Mouse (Mus musculus): ENCODE data around the gene Cav3. TPM values are rescaled to one million over a fixed set of nuclear protein-coding genes. Genes with fewer than 3 reads are reported as not detected.

The Cav3 gene
- total RNA-seq (2021), result under 1 TPM; 0.30 to 0.42 TPM
- long read RNA-seq, experiment 1, result 0 reads
- long read RNA-seq, experiment 2, partial matches to known transcripts, result 0 of 1 reads
- long read RNA-seq, experiment 2, other reads (novel, unspliced or antisense), result 0 of 1 reads

DNA sequence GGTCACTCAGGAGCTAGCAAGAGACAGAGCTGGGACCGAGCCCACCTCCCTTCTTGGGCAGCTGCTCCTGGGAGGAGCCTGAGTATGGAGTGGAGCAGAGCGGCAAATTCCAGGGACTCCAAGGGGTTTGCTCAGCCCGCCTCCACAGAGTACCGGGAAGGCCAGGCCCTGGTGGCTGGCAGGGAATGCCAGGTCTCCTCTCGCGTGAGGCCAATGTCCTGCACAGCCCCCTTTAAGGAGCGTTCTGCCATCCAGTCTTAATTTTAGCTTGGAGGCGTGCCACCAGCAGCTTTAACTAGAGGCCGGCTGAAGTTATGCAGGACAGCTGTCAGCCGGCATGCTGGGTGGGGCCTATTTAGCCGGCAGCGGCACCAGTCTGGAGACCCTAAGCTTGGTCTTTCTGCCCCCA is at the start of gene Cav3:
Gene Cav3 (plus strand): TSS at position 165 of the 409 bp plus-strand sequence.
- intact Hi-C loops (cut with DNase I), result no loop called here

GRCm38 (mm10) chr6:112419333-112419732 is 40.0 kb upstream of the Cav3 start:
- intact Hi-C loops (cut with DNase I), result no loop called here
- peak in 1 of 2 experiments; percentile 21 for DNase-seq (ENCODE audit: low spot score in 2 of 2)

More for the DNA sequence above, at the start of gene Cav3:
- peak in 1 of 2 experiments; percentile 22 for DNase-seq (ENCODE audit: low spot score in 2 of 2)

DNA sequence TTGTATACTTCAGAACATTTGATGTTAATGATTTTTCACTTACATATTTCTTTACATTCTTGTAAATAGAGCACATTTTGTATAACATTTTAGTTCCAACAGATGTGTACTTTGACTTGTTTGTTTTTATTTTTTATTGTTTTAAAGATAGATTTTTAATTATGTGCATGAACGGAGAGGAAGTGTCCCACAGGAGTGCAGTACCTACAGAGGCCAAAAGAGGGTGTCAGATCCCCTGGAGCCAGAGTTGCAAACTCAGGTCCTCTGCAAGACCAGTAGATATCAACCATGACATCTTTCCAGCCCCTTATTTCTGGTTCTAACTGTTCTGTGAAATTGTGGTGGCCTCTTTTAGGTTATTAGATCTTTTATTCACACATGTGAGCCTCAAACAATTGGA is 38.4 kb upstream of the Cav3 start:
- intact Hi-C loops (cut with DNase I), result no loop called here
- DNase-seq (ENCODE audit: low spot score in 2 of 2), result no peak

DNA sequence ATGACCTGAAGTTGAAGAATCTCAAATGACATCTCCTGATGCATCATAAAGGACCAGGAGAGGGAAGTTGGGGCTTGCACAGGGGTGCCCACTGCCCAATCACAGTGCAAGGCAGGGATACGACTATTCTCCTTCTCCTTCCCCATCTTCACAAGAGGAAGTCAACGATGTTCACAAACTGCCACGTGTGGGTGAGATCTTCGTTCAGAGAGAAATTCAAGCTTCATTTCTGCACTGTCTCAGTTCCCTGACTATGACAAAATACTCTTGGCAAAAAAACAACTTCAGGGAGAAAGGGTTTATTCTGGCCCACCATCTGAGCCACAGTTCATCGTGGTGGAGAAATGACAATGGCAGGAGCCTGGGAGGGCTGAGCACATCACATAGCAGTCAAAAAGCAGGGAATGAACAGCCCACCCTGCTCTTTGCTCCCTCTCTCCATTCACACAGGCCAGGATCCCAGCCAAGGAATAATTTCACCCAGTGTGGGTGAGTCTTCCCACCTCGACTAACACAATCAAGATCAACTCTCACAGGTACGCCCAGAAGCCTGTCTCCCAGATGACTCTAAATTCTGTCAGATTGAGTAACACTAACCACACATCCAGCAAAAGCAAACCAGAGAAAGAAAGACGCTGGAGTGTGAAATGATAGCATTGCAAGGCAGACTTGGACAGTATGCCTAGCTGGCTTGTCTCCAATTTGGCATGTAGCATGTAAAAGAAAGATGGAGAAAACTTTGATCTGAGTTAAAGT is 35.4 kb upstream of the Cav3 start:
- peak; percentile 9 to 69 for DNase-seq (ENCODE audit: low spot score in 2 of 2)
- intact Hi-C loops (cut with DNase I), result no loop called here

- intact Hi-C loops (cut with DNase I), result no loop called here
- no peak for DNase-seq (ENCODE audit: low spot score in 2 of 2)
Observed at GRCm38 (mm10) chr6:112426018-112426732, 33.1 kb upstream of the Cav3 start.

GRCm38 (mm10) chr6:112445675-112446074 is 13.6 kb upstream of the Cav3 start:
- intact Hi-C loops (cut with DNase I), result no loop called here
- DNase-seq (ENCODE audit: low spot score in 2 of 2), result no peak

GRCm38 (mm10) chr6:112461459-112461858 is 2.2 kb downstream of the Cav3 start:
- DNase-seq (ENCODE audit: low spot score in 2 of 2), result no peak
- intact Hi-C loops (cut with DNase I), result no loop called here

GRCm38 (mm10) chr6:112463331-112463730 is 4.0 kb downstream of the Cav3 start:
- DNase-seq (ENCODE audit: low spot score in 2 of 2), result no peak

GRCm38 (mm10) chr6:112465441-112465840 is 6.1 kb downstream of the Cav3 start:
- intact Hi-C loops (cut with DNase I), result no loop called here
- peak in 1 of 2 experiments; percentile 28 for DNase-seq (ENCODE audit: low spot score in 2 of 2)

More at GRCm38 (mm10) chr6:112463331-112463730, 4.0 kb downstream of the Cav3 start:
- intact Hi-C loops (cut with DNase I), result no loop called here

DNA sequence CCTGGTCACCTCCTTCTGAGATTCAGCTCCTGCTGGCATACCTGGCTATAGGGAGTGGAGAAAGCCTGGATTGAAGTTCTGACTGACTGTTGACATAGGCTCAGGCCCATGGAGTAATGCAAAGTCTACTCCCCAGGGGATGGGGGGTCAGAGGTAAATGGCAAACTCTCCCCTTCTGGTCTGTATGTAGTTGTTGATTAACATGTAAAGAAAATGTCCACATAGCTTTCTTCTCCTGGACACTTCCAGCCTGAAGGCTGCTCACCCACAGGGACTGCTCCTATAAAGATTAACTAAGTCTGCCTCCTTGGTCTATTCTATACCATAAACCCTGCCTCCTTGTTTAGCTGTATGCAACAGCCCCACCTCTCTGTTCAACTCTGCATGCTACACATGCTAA is 6.7 kb downstream of the Cav3 start:
- DNase-seq (ENCODE audit: low spot score in 2 of 2), result no peak
- intact Hi-C loops (cut with DNase I), result no loop called here

GRCm38 (mm10) chr6:112471644-112472043 is 12.3 kb downstream of the Cav3 start:
- DNase-seq (ENCODE audit: low spot score in 2 of 2), result no peak
- intact Hi-C loops (cut with DNase I), result no loop called here

DNA sequence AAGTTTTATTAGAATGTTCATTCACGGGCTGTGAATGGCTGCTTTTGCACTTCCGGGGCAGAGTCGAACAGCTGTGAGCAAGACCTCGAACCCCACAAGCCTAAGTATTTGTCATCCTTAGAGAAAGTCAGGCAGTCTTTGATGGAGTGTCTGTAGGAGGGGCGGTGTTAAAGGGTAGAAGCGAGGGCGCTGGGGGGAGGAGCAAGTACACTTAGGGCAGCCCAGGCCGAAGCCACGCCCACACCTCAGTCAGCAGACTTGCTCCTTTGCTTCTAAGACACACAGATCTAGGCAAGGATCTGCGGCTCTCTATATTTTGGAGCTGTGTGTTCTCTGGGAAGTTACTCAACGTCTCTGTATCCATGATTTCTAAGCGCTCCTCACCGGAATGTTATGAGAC is 20.6 kb downstream of the Cav3 start:
- intact Hi-C loops (cut with DNase I), result loop anchor here (5.0 to 10.0 kb wide), 2 partner anchors 108 to 275 kb away; no protein-coding TSS in a partner anchor
- no peak for DNase-seq (ENCODE audit: low spot score in 2 of 2)

DNA sequence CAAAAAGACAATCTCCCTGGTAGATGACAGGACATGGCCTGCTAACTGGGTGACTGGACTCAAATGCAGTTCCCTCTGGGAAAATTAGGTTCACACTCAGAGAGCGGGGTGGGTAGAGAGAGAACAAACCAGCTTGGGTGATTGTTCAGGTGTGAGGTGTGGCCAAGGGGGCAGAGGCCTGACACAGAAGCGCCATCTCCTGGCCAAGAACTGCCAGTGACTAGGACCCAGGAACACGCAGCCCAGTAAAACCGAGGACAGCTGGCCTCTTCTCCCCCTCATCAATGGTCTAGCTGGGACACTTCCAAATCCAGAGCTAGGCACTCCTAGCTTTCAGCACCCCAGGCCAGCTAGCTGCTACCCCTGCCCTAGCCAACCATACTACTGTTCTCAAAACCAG is 25.0 kb downstream of the Cav3 start:
- DNase-seq (ENCODE audit: low spot score in 2 of 2), result peak in 1 of 2 experiments; percentile 28

DNA sequence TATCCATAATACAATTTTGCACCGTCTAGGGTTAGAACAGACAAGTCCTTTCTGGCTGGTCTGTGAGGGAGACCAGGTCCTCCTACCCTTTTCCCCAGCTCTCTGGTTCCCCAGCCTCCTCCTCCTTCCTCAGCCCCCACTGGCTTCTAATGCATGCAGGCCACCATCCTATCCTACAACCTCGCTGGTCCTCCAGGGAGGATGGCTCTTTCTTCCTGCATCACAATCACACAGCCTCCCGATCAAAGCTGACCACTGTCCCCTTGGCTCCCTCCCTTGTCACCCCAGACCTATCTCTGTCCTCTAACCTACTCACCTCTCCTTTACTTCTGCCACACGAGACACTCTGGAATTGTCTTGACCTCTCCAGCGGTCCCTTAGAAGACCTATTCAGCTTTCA is 28.7 kb downstream of the Cav3 start:
- intact Hi-C loops (cut with DNase I), result loop anchor here (5.0 to 10.0 kb wide), 2 partner anchors 81 to 283 kb away; no protein-coding TSS in a partner anchor

More for the DNA sequence above, 25.0 kb downstream of the Cav3 start:
- intact Hi-C loops (cut with DNase I), result loop anchor here (5.0 to 10.0 kb wide), 2 partner anchors 112 to 280 kb away; no protein-coding TSS in a partner anchor

DNA sequence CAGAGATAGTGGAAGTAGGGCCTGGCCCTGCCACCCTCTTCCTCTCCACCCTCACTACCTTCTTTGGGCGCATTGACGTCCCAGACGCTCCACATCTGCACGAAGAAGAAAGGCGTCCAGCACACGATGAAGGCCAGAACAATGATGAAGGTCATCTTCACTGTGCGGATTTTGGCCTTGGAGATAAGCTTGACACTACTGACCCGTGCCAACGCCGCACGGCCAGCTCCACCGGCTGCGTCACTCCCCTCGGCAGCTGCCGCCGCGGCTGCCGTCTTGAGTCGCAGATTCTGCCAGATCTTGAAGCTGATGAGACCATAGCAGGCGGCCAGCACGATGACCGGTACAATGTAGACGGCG is 29.5 kb downstream of the Cav3 start:
- intact Hi-C loops (cut with DNase I), result loop anchor here (5.0 to 10.0 kb wide), 2 partner anchors 82 to 284 kb away; no protein-coding TSS in a partner anchor
- DNase-seq (ENCODE audit: low spot score in 2 of 2), result no peak

More for the DNA sequence above, 28.7 kb downstream of the Cav3 start:
- DNase-seq (ENCODE audit: low spot score in 2 of 2), result no peak

DNA sequence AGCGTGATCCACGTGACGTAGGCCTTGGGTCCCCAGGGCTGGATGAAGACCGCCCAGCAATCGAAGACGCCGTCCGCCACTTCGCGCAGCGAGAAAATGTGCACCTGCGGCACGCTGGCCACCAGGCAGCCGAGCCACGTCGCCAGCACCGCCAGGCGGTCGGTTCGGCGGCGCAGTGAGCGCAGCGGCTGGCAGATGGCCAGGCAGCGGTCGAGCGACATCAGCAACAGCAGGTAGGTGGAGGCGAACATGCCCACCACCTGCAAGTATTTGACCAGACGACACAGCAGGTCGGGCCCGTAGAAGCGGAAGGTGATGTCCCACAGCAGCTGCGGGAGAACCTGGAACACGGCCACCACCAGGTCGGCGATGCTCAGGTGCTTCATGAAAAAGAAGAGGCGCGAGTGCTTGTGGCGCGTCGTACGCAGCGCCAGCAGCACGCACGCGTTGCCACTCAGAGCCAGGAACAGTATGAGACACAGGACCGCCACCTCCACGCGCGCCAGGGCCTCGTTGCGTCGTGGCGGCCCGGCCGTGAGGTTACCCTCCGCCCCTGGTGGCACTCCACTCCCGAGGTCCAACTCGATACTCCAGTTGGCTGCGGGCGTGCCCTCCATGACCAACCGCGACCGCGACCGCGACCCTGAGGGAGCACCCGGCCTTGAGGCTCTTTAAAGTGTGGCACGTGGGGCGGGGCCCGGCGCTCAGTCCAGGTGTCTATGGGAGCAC is 30.0 kb downstream of the Cav3 start:
- intact Hi-C loops (cut with DNase I), result loop anchor here (5.0 to 10.0 kb wide), 2 partner anchors 82 to 285 kb away; no protein-coding TSS in a partner anchor
- DNase-seq (ENCODE audit: low spot score in 2 of 2), result peak in 1 of 2 experiments; percentile 23

GRCm38 (mm10) chr6:112489910-112490559 is 30.7 kb downstream of the Cav3 start, which contains the start of gene Oxtr:
Oxtr (minus strand) TSS chr6:112489943.
- intact Hi-C loops (cut with DNase I), result loop anchor here (5.0 to 10.0 kb wide), 4 partner anchors 83 to 515 kb away; no protein-coding TSS in a partner anchor
- no peak for DNase-seq (ENCODE audit: low spot score in 2 of 2)

DNA sequence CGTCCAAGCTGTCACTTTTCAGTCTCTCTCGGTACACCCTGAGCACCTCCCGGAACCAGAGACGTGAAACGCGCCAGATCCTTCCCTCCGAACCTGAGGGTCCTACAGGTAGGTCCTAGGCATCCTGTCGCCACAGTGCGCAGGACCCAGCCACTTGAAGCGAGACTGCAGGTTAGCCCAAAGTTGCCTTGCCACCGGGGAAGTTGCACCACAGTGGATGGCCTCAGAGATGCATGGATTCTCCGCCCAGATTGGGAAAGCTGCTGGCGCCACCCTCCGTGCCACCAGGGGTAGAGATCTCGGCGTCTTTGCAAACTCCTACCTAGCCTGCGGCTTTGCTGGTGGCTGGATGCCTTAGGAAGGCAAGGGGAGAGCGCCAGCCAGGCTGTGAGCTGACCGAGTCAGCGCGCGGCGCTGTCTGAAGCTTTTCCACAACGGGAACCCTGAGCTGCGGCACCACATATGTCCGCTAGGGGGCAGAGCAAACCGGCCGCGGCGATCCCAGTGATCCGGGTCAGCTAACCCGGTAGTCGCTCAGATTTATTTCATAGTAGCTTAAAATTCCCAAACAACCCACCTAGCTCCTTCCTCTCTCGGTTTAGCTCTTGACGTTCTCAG is 31.4 kb downstream of the Cav3 start:
- intact Hi-C loops (cut with DNase I), result loop anchor here (5.0 to 10.0 kb wide), 2 partner anchors 202 to 514 kb away; no protein-coding TSS in a partner anchor
- DNase-seq (ENCODE audit: low spot score in 2 of 2), result peak; percentile 82 to 89

All from left cerebral cortex, postnatal 14 days (tissue).